Mouse (Mus musculus): ENCODE data around the gene Pde1a. TPM values are rescaled to one million over a fixed set of nuclear protein-coding genes. Genes with fewer than 3 reads are reported as not detected.

Pde1a gene
- total RNA-seq, 2 experiments from 2014 or later, result 9.4 to 10.8 TPM

- intact Hi-C loops (cut with DNase I), result no loop called here
- DNase-seq, result no peak
Observed at GRCm38 (mm10) chr2:80054042-80054441, 75.2 kb downstream of the Pde1a start.

- intact Hi-C loops (cut with DNase I), result no loop called here
- DNase-seq, result no peak
Observed at GRCm38 (mm10) chr2:80046751-80047513, 82.3 kb downstream of the Pde1a start.

GRCm38 (mm10) chr2:80038642-80039445, 90.4 kb downstream of the Pde1a start:
- intact Hi-C loops (cut with DNase I), result no loop called here
- peak; percentile 27 to 30 for DNase-seq

GRCm38 (mm10) chr2:80037971-80038370, 91.3 kb downstream of the Pde1a start:
- DNase-seq, result no peak

GRCm38 (mm10) chr2:80029051-80029450, 100.2 kb downstream of the Pde1a start:
- no peak for DNase-seq
- intact Hi-C loops (cut with DNase I), result no loop called here

More at GRCm38 (mm10) chr2:80037971-80038370, 91.3 kb downstream of the Pde1a start:
- intact Hi-C loops (cut with DNase I), result no loop called here

- intact Hi-C loops (cut with DNase I), result no loop called here
- DNase-seq, result no peak
Observed at GRCm38 (mm10) chr2:80026053-80026452, 103.2 kb downstream of the Pde1a start.

- intact Hi-C loops (cut with DNase I), result no loop called here
- no peak for DNase-seq
Observed at GRCm38 (mm10) chr2:80025597-80025996, 103.7 kb downstream of the Pde1a start.

GRCm38 (mm10) chr2:80025038-80025437, 104.2 kb downstream of the Pde1a start:
- intact Hi-C loops (cut with DNase I), result no loop called here
- no peak for DNase-seq

- DNase-seq, result no peak
- intact Hi-C loops (cut with DNase I), result no loop called here
Observed at GRCm38 (mm10) chr2:80014161-80014560, 115.1 kb downstream of the Pde1a start.

GRCm38 (mm10) chr2:80013060-80013459, 116.2 kb downstream of the Pde1a start:
- peak; percentile 16 to 46 for DNase-seq
- intact Hi-C loops (cut with DNase I), result no loop called here

GRCm38 (mm10) chr2:79999168-79999567, 130.1 kb downstream of the Pde1a start:
- no peak for DNase-seq
- intact Hi-C loops (cut with DNase I), result no loop called here

GRCm38 (mm10) chr2:79998460-79998859, 130.8 kb downstream of the Pde1a start:
- DNase-seq, result no peak
- intact Hi-C loops (cut with DNase I), result no loop called here

- DNase-seq, result no peak
- intact Hi-C loops (cut with DNase I), result no loop called here
Observed at GRCm38 (mm10) chr2:79991642-79992041, 137.6 kb downstream of the Pde1a start.

GRCm38 (mm10) chr2:79983778-79984177, 145.5 kb downstream of the Pde1a start:
- DNase-seq, result no peak
- intact Hi-C loops (cut with DNase I), result loop anchor here (5.0 kb wide), 1 partner anchor 279 kb away; no protein-coding TSS in a partner anchor

- peak; percentile 31 to 54 for DNase-seq
- intact Hi-C loops (cut with DNase I), result loop anchor here (5.0 kb wide), 1 partner anchor 279 kb away; no protein-coding TSS in a partner anchor
Observed at GRCm38 (mm10) chr2:79983222-79983632, 146.0 kb downstream of the Pde1a start.

- intact Hi-C loops (cut with DNase I), result loop anchor here (5.0 kb wide), 1 partner anchor 281 kb away; no protein-coding TSS in a partner anchor
- DNase-seq, result no peak
Observed at GRCm38 (mm10) chr2:79981781-79982180, 147.5 kb downstream of the Pde1a start.

- intact Hi-C loops (cut with DNase I), result no loop called here
- no peak for DNase-seq
Observed at GRCm38 (mm10) chr2:79978992-79979391, 150.3 kb downstream of the Pde1a start.

GRCm38 (mm10) chr2:79977259-79977658, 152.0 kb downstream of the Pde1a start:
- DNase-seq, result no peak
- intact Hi-C loops (cut with DNase I), result no loop called here

GRCm38 (mm10) chr2:79975947-79976346, 153.3 kb downstream of the Pde1a start:
- no peak for DNase-seq
- intact Hi-C loops (cut with DNase I), result no loop called here

GRCm38 (mm10) chr2:79972271-79972670, 157.0 kb downstream of the Pde1a start:
- DNase-seq, result no peak
- intact Hi-C loops (cut with DNase I), result no loop called here

- DNase-seq, result no peak
- intact Hi-C loops (cut with DNase I), result no loop called here
Observed at GRCm38 (mm10) chr2:79969594-79969993, 159.7 kb downstream of the Pde1a start.

Measured in heart, postnatal 14 days (tissue).